Mouse (Mus musculus) G1E (cell line): Measurements from ENCODE around the gene Psmd8. TPM values are rescaled to one million over a fixed set of nuclear protein-coding genes. Genes with fewer than 3 reads are reported as not detected.
"Not testable (repeated sequence)": the region's sequence is repeated elsewhere in the genome, so short reads cannot be mapped to it uniquely, and the experiment has no call there.

ENCODE experiments used
- ATAC-seq: 2 replicates; pipeline ENCODE4 v1.8.0; 2016; ENCODE audit warnings: mild to moderate bottlenecking; ENCODE audit not compliant: insufficient number of reproducible peaks, poor library complexity, low FRiP score, severe bottlenecking; ENCODE audit errors: extremely low read depth
- DNase-seq: peaks from one replicate; pipeline ENCODE4 v3.0.0; 2012; ENCODE audit warnings: low spot score
- H3K27me3 ChIP-seq: 2 replicates; pipeline ENCODE4 v1.6.1; 2012; ENCODE audit warnings: mild to moderate bottlenecking, low read length, inconsistent platforms; ENCODE audit not compliant: insufficient read depth
- H3K36me3 ChIP-seq: replicated peaks from 2 replicates; pipeline ENCODE3; 2012; ENCODE audit warnings: mild to moderate bottlenecking, inconsistent platforms
- H3K4me1 ChIP-seq: 2 replicates; pipeline ENCODE4 v1.6.1; 2012; ENCODE audit warnings: low read depth, low read length, inconsistent platforms, mixed read lengths; ENCODE audit not compliant: insufficient read depth
- H3K4me3 ChIP-seq: 2 replicates; pipeline ENCODE4 v1.5.1; 2012; ENCODE audit warnings: low read depth, mild to moderate bottlenecking, inconsistent platforms, low read length, moderate library complexity, mixed read lengths
- H3K9me3 ChIP-seq: replicated peaks from 2 replicates; pipeline ENCODE4 v1.6.1; 2012; ENCODE audit warnings: inconsistent platforms
- CTCF ChIP-seq: IDR thresholded peaks from 2 replicates; pipeline ENCODE4 v1.5.1; 2012; ENCODE audit warnings: low read depth, low read length, inconsistent platforms, mixed read lengths
- GATA1 ChIP-seq: IDR thresholded peaks from 2 replicates; pipeline ENCODE4 v1.6.1; 2012; ENCODE audit warnings: borderline replicate concordance, low read length, inconsistent platforms, mixed read lengths
- GATA2 ChIP-seq: IDR thresholded peaks from 2 replicates; pipeline ENCODE4 v1.6.1; 2012; ENCODE audit warnings: low read depth, low read length, inconsistent platforms, borderline replicate concordance
- POLR2AphosphoS5 ChIP-seq: IDR thresholded peaks from 2 replicates; pipeline ENCODE4 v1.6.1; 2012; ENCODE audit warnings: low read depth, low read length, inconsistent platforms; ENCODE audit not compliant: insufficient replicate concordance
- TAL1 ChIP-seq: conservative IDR thresholded peaks from 2 replicates; pipeline ENCODE4 v1.6.1; 2012; ENCODE audit warnings: low read depth, low read length, inconsistent platforms, mixed read lengths
- polyA plus RNA-seq: library from polyadenylated mRNA; stranded (reverse); fragments of >175 nt; gene quantifications from 2 replicates; pipeline ENCODE4 v1.2.3, GENCODE M21; 2012
- total RNA-seq, 2 experiments: library from RNA; stranded (forward) in 1 of 2; stranded (reverse) in 1 of 2; fragments of 200-1000 nt in 1 of 2; fragments of >200 nt in 1 of 2; fragmentation: Nextera tagmentation in 1 of 2; gene quantifications; 2 replicates each; pipeline ENCODE4 v1.2.3; 2014 to 2017

The Psmd8 gene
- total and polyA plus RNA-seq, 3 experiments, result 103 to 187 (median 157) TPM

- Histone ChIP-seq H3K36me3 (no peaks in the 10 kb centered on the region), H3K4me3 (no peak within 1 kb of the TSS), H3K27me3 (no peaks in the 10 kb centered on the region), H3K9me3 (peaks cover 19% of the 10 kb centered on the region), H3K4me1 (peaks cover 17% of the 10 kb centered on the region)
- TF ChIP-seq GATA2, result no peak
- ATAC-seq, result no peak
- no peak for DNase-seq
Measured at GRCm38 (mm10) chr7:29213675-29214082, 33.2 kb upstream of the Psmd8 start, which contains the start of gene Catsperg1. Gene Catsperg1, minus strand, starts transcription at chr7:29214035.

- H3K4me3 ChIP-seq, H3K36me3 ChIP-seq, DNase-seq, ATAC-seq, H3K27me3 ChIP-seq: not testable (repeated sequence)
- H3K4me1 ChIP-seq, result peaks cover 17% of the 10 kb centered on the region
- H3K9me3 ChIP-seq, result peaks cover 19% of the 10 kb centered on the region
Measured at GRCm38 (mm10) chr7:29212775-29213560, 32.5 kb upstream of the Psmd8 start.

DNA sequence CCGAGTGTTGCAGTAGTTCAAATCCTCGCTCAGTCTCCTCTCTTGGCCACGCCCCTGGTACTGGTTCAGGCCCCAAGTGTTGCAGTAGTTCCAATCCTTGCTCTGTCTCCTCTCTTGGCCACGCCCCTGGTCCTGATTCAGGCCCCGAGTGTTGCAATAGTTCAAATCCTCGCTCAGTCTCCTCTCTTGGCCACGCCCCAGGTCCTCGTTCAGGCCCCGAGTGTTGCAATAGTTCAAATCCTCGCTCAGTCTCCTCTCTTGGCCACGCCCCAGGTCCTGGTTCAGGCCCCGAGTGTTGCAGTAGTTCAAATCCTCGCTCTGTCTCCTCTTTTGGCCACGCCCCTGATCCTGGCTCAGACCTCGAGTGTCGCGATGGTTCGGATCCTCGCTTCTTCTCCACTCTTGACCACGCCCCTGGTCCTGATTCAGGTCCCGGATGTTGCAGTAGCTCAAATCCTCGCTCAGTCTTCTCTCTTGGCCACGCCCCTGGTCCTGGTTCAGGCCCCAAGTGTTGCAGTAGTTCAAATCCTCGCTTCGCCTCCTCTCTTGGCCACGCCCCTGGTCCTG, 31.8 kb upstream of the Psmd8 start:
- no peaks in the 10 kb centered on the region for H3K36me3 ChIP-seq
- peaks cover 17% of the 10 kb centered on the region for H3K4me1 ChIP-seq
- peaks cover 19% of the 10 kb centered on the region for H3K9me3 ChIP-seq
- TF ChIP-seq TAL1 (no peak), GATA1 (no peak), POLR2AphosphoS5 (no peak), GATA2 (no peak), CTCF (no peak)
- peak overlapping the region; percentile 71 for H3K4me3 ChIP-seq
- ATAC-seq (no peak), DNase-seq (no peak)
- no peaks in the 10 kb centered on the region for H3K27me3 ChIP-seq

- DNase-seq (peak; percentile 76), ATAC-seq (peak; percentile 83)
- TF ChIP-seq GATA2 (no peak), POLR2AphosphoS5 (no peak), GATA1 (no peak), TAL1 (no peak), CTCF (no peak)
- Histone ChIP-seq H3K36me3 (no peaks in the 10 kb centered on the region), H3K4me1 (peaks cover 17% of the 10 kb centered on the region), H3K27me3 (peaks cover 3% of the 10 kb centered on the region; the same call in 1 of the 2 replicates), H3K9me3 (peaks cover 15% of the 10 kb centered on the region), H3K4me3 (peak overlapping the region; percentile 71)
Measured at GRCm38 (mm10) chr7:29211415-29212198, 31.1 kb upstream of the Psmd8 start.

DNA sequence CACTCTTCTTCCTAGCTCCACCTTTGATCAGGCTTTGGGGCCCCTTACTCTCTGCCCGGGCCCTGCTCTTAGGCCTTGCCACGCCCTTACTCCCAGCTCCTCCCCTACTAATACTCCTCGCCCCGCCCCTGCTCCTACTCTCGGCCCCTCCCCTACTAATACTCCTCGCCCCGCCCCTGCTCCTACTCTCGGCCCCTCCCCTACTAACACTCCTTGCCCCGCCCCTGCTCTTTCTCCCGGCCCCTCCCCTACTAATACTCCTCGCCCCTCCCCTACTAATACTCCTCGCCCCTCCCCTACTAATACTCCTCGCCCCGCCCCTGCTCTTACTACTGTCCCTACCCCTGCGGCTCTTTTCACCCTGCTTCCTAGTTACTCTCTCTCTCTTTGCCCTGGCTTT, 30.5 kb upstream of the Psmd8 start:
- ATAC-seq, result peak; percentile 62
- not testable (repeated sequence) for H3K27me3 ChIP-seq, DNase-seq, H3K36me3 ChIP-seq
- Histone ChIP-seq H3K4me1 (peaks cover 17% of the 10 kb centered on the region), H3K4me3 (peak overlapping the region; percentile 71), H3K9me3 (peaks cover 15% of the 10 kb centered on the region)

DNA sequence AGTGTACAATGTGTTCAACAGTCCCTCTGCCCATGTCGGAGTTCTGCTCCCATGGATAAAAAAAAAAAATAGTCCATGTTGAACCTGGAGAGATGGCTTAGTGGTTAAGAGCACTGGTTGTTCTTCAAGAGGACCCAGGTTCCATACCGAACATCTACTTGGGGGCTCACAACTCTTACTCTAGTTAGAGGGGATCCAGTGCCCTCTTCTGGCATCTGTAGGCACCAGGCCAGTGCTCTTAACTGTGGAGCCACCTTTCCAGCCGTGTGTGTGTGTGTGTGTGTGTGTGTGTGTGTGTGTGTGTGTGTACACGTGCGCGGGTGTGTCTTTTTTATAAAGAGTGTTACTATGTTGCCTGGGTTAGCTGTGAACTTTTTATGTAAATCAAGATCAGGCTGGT, 22.1 kb upstream of the Psmd8 start:
- Histone ChIP-seq H3K27me3 (peaks cover 13% of the 10 kb centered on the region; the same call in 1 of the 2 replicates), H3K9me3 (no peaks in the 10 kb centered on the region), H3K4me3 (no peak overlapping the region), H3K36me3 (no peaks in the 10 kb centered on the region), H3K4me1 (no peaks in the 10 kb centered on the region)
- ATAC-seq, result no peak
- no peak for TF ChIP-seq TAL1
- TF ChIP-seq GATA1, result no peak
- TF ChIP-seq CTCF, result no peak
- no peak for TF ChIP-seq GATA2
- no peak for TF ChIP-seq POLR2AphosphoS5
- DNase-seq, result no peak

- H3K27me3 ChIP-seq, H3K4me1 ChIP-seq, H3K36me3 ChIP-seq, DNase-seq, H3K9me3 ChIP-seq, ATAC-seq, H3K4me3 ChIP-seq: not testable (repeated sequence)
Measured at GRCm38 (mm10) chr7:29194230-29194629, 13.7 kb upstream of the Psmd8 start.

GRCm38 (mm10) chr7:29181323-29181722, 822 bp upstream of the Psmd8 start:
- not testable (repeated sequence) for H3K4me3 ChIP-seq, H3K9me3 ChIP-seq, ATAC-seq, DNase-seq, H3K27me3 ChIP-seq
- H3K36me3 ChIP-seq, result peaks cover 25% of the 10 kb centered on the region
- H3K4me1 ChIP-seq, result peaks cover 28% of the 10 kb centered on the region
